Mouse (Mus musculus): ENCODE data around the gene Lix1l.

DNA sequence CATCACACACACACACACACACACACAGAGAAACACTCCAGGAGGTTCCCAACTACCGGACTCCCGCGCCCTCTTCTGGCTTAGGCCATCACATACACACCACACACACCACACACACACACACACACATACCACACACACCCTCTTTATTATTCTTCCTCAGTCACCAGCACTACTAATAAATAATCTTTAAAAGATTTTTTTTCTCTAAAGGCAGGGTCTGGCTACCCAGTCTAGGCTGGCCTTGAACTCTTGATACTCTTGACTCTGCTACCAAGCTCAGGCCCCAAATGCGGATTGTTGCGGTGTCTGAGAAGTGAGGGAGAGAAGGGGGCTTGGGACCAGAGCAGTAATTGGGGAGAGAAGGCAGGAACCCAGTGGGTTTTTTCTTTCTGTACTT lies 6.1 kb upstream of the Lix1l start:
- TF ChIP-seq POLR2A (IDR thresholded peaks at IDR 0.05; ENCODE audit: insufficient read depth, low read depth, low read length) (no peak), EP300 (IDR thresholded peaks at IDR 0.05; ENCODE audit: insufficient read depth, low read depth, low read length) (no peak)

Data from heart, adult 2 months (tissue).